Mouse (Mus musculus): Measurements from ENCODE around the gene Gm38431.

The Gm38431 gene

GRCm38 (mm10) chr9:21036666-21037065, 55.1 kb downstream of the Gm38431 start:
- peak; percentile 29 for DNase-seq

- no peak for DNase-seq
Observed at GRCm38 (mm10) chr9:21036161-21036560, 55.6 kb downstream of the Gm38431 start.

GRCm38 (mm10) chr9:21035586-21035985, 56.2 kb downstream of the Gm38431 start:
- peak; percentile 49 for DNase-seq

- no peak for DNase-seq
Observed at GRCm38 (mm10) chr9:21034481-21035085, 57.2 kb downstream of the Gm38431 start.

- DNase-seq, result peak; percentile 81
Observed at GRCm38 (mm10) chr9:21033136-21033535, 58.7 kb downstream of the Gm38431 start.

- no peak for DNase-seq
Observed at GRCm38 (mm10) chr9:21032491-21032890, 59.3 kb downstream of the Gm38431 start.

GRCm38 (mm10) chr9:21031896-21032351, 59.9 kb downstream of the Gm38431 start, which contains the start of gene Icam5:
Icam5 (plus strand) TSS chr9:21032073.
- peak; percentile 91 for DNase-seq

GRCm38 (mm10) chr9:21031251-21031895, 60.4 kb downstream of the Gm38431 start:
- DNase-seq, result peak; percentile 87

GRCm38 (mm10) chr9:21030781-21031250, 61.0 kb downstream of the Gm38431 start:
- peak; percentile 89 for DNase-seq

GRCm38 (mm10) chr9:21030055-21030600, 61.7 kb downstream of the Gm38431 start:
- no peak for DNase-seq

GRCm38 (mm10) chr9:21029291-21030054, 62.3 kb downstream of the Gm38431 start, which contains the start of gene Icam4:
Icam4 (plus strand) TSS chr9:21029373.
- DNase-seq, result peak; percentile 78

GRCm38 (mm10) chr9:21028560-21029110, 63.2 kb downstream of the Gm38431 start:
- no peak for DNase-seq

- no peak for DNase-seq
Observed at GRCm38 (mm10) chr9:21027774-21028290, 64.0 kb downstream of the Gm38431 start.

GRCm38 (mm10) chr9:21026849-21027248, 64.9 kb downstream of the Gm38431 start:
- no peak for DNase-seq

GRCm38 (mm10) chr9:21025258-21025810, 66.5 kb downstream of the Gm38431 start:
- DNase-seq, result no peak

GRCm38 (mm10) chr9:21022726-21023125, 69.1 kb downstream of the Gm38431 start:
- DNase-seq, result no peak

GRCm38 (mm10) chr9:21022288-21022687, 69.5 kb downstream of the Gm38431 start:
- DNase-seq, result no peak

GRCm38 (mm10) chr9:21021363-21021762, 70.4 kb downstream of the Gm38431 start:
- no peak for DNase-seq

GRCm38 (mm10) chr9:21018600-21018999, 73.2 kb downstream of the Gm38431 start:
- no peak for DNase-seq
